Comparison of ENCODE assay signal across 22 mouse cellular contexts in genomic region chr2:6087151-6087550, GRCm38 (mm10). TPM values are rescaled to one million over a fixed set of nuclear protein-coding genes. Genes with fewer than 3 reads are reported as not detected.
DNase-seq lines count a peak whose midpoint lies in the region; ATAC-seq and TF ChIP-seq lines count a peak whose summit lies in the region.
"Had no signal": no experiment of that assay in that cellular context is flagged by ENCODE, and none has a peak within 500 bp of the region (broad histone marks: within the 10 kb centered on the region; RNA-seq: fewer than 3 reads in every experiment).

No protein-coding gene starts in this region.

- H3K4me1 ChIP-seq in stomach, embryonic 16.5 days (ENCODE audit: control insufficient read depth, insufficient read depth, low read length) = peaks cover 8% of the 10 kb centered on the region; the same call in 1 of the 2 replicates
- no peaks in the 10 kb centered on the region; the same call in 1 of the 2 replicates for H3K4me1 ChIP-seq in stomach, postnatal 0 days (replicated peaks; ENCODE audit: control insufficient read depth, insufficient read depth)
- no peaks in the 10 kb centered on the region for H3K4me1 ChIP-seq in forebrain, embryonic 16.5 days (replicated peaks; ENCODE audit: control insufficient read depth, insufficient read depth, low read length)
- H3K4me1 ChIP-seq: forebrain, embryonic 15.5 days; kidney, embryonic 15.5 days; liver, embryonic 12.5 days; neural tube, embryonic 15.5 days had no signal

- 0 out of 2 replicates have a peak, but pooled peaks have one; percentile 5 for ATAC-seq in stomach, embryonic 16.5 days (ENCODE audit: insufficient read depth, low FRiP score)
- no peak for ATAC-seq in stomach, postnatal 0 days (ENCODE audit: low FRiP score, low TSS enrichment)
- ATAC-seq in forebrain, embryonic 16.5 days = no peak
- ATAC-seq: forebrain, embryonic 15.5 days; intestine, embryonic 15.5 days; liver, embryonic 12.5 days; midbrain, embryonic 16.5 days had no signal

- intact Hi-C loops in heart, postnatal 10 days (cut with DNase I) = no loop called here

- WGBS in stomach, embryonic 16.5 days = 95% methylated on average over 5 of the region's 5 CpGs
- WGBS in stomach, postnatal 0 days = 75% methylated on average over 5 of the region's 5 CpGs
- WGBS in forebrain, embryonic 16.5 days = 87% methylated on average over 5 of the region's 5 CpGs

- peak; percentile 23 for DNase-seq in heart, postnatal 4 days
- no peak for DNase-seq in heart, postnatal 10 days
- no peak for DNase-seq in stomach, postnatal 0 days (ENCODE audit: low spot score)
- peak; percentile 6 to 42 for DNase-seq in gastrocnemius, adult 8-10 months (ENCODE audit: low spot score in 2 of 2)
- no peak for DNase-seq in left cerebral cortex, adult 11 months (ENCODE audit: low spot score)
- no peak for DNase-seq in thymus, postnatal 4 days
- DNase-seq: cerebellum, adult 18-20 months; cerebellum, postnatal 25 days; embryo, embryonic 11 days; lung, adult 2 months; right cerebral cortex, adult 18-20 months had no signal

- no peaks in the 10 kb centered on the region for H3K27me3 ChIP-seq in stomach, embryonic 16.5 days (ENCODE audit: control insufficient read depth, insufficient read depth, low read length)
- H3K27me3 ChIP-seq in stomach, postnatal 0 days (ENCODE audit: control insufficient read depth, insufficient read depth, low read length) = no peaks in the 10 kb centered on the region
- no peaks in the 10 kb centered on the region for H3K27me3 ChIP-seq in forebrain, embryonic 16.5 days (replicated peaks; ENCODE audit: control insufficient read depth, insufficient read depth, low read length)
- H3K27me3 ChIP-seq: forebrain, embryonic 15.5 days; intestine, embryonic 15.5 days; kidney, embryonic 15.5 days; limb, embryonic 12.5 days; neural tube, embryonic 15.5 days had no signal

- H3K36me3 ChIP-seq in stomach, embryonic 16.5 days (ENCODE audit: control insufficient read depth, insufficient read depth, low read length) = no peaks in the 10 kb centered on the region
- no peaks in the 10 kb centered on the region for H3K36me3 ChIP-seq in stomach, postnatal 0 days (ENCODE audit: control insufficient read depth, insufficient read depth, low read length)
- H3K36me3 ChIP-seq in forebrain, embryonic 16.5 days (ENCODE audit: control insufficient read depth, insufficient read depth) = no peaks in the 10 kb centered on the region
- H3K36me3 ChIP-seq: forebrain, embryonic 15.5 days; G1E; intestine, embryonic 15.5 days; kidney, embryonic 15.5 days; limb, embryonic 12.5 days; liver, embryonic 12.5 days; neural tube, embryonic 15.5 days had no signal

- no peak overlapping the region for H3K27ac ChIP-seq in stomach, embryonic 16.5 days (ENCODE audit: low read length)
- no peak overlapping the region for H3K27ac ChIP-seq in stomach, postnatal 0 days (replicated peaks)
- H3K27ac ChIP-seq in forebrain, embryonic 16.5 days (ENCODE audit: low read length) = no peak overlapping the region
- H3K27ac ChIP-seq: forebrain, embryonic 15.5 days; hindbrain, embryonic 14.5 days; intestine, embryonic 15.5 days; kidney, embryonic 15.5 days; limb, embryonic 12.5 days; liver, embryonic 12.5 days; neural tube, embryonic 15.5 days had no signal

- H3K9me3 ChIP-seq in stomach, embryonic 16.5 days (replicated peaks; ENCODE audit: control insufficient read depth, low read length) = no peaks in the 10 kb centered on the region
- no peaks in the 10 kb centered on the region for H3K9me3 ChIP-seq in stomach, postnatal 0 days (ENCODE audit: control insufficient read depth, low read length)
- H3K9me3 ChIP-seq in forebrain, embryonic 16.5 days (ENCODE audit: control insufficient read depth, low read length) = no peaks in the 10 kb centered on the region
- H3K9me3 ChIP-seq: forebrain, embryonic 15.5 days; G1E; intestine, embryonic 15.5 days; kidney, embryonic 15.5 days; limb, embryonic 12.5 days; liver, embryonic 12.5 days; neural tube, embryonic 15.5 days had no signal

- H3K4me2 ChIP-seq in stomach, embryonic 16.5 days (ENCODE audit: low read depth, low read length) = no peak overlapping the region
- H3K4me2 ChIP-seq in stomach, postnatal 0 days (replicated peaks; ENCODE audit: low read depth) = no peak overlapping the region
- H3K4me2 ChIP-seq in forebrain, embryonic 16.5 days (ENCODE audit: low read length) = no peak overlapping the region
- H3K4me2 ChIP-seq: forebrain, embryonic 15.5 days; hindbrain, embryonic 14.5 days; intestine, embryonic 15.5 days; kidney, embryonic 15.5 days; limb, embryonic 12.5 days; liver, embryonic 12.5 days; neural tube, embryonic 15.5 days had no signal

- no peak for TF ChIP-seq CTCF in stomach, postnatal 0 days (IDR thresholded peaks at IDR 0.05; ENCODE audit: low read depth)

- no peak for TF ChIP-seq EP300 in stomach, postnatal 0 days (optimal IDR thresholded peaks at IDR 0.05)

- no peak overlapping the region for H3K9ac ChIP-seq in stomach, embryonic 16.5 days (ENCODE audit: low read length)
- no peak overlapping the region for H3K9ac ChIP-seq in stomach, postnatal 0 days (ENCODE audit: low read length)
- H3K9ac ChIP-seq in forebrain, embryonic 16.5 days (replicated peaks; ENCODE audit: low read depth, low read length) = no peak overlapping the region
- H3K9ac ChIP-seq: forebrain, embryonic 15.5 days; hindbrain, embryonic 14.5 days; intestine, embryonic 15.5 days; kidney, embryonic 15.5 days; limb, embryonic 12.5 days; liver, embryonic 12.5 days; neural tube, embryonic 15.5 days had no signal

- H3K4me3 ChIP-seq in stomach, embryonic 16.5 days (replicated peaks; ENCODE audit: low read length) = no peak overlapping the region
- no peak overlapping the region for H3K4me3 ChIP-seq in stomach, postnatal 0 days (ENCODE audit: low read depth, low read length)
- H3K4me3 ChIP-seq in forebrain, embryonic 16.5 days (replicated peaks; ENCODE audit: low read length) = no peak overlapping the region
- H3K4me3 ChIP-seq: forebrain, embryonic 15.5 days; intestine, embryonic 15.5 days; kidney, embryonic 15.5 days; limb, embryonic 12.5 days; liver, embryonic 12.5 days; neural tube, embryonic 15.5 days had no signal

RNA-seq across cellular contexts. Expression of gene Proser2, which starts 42.9 kb away (rescaled TPM):
- 10 to 100 TPM; 13.3 to 15.6 TPM for total RNA-seq in heart, postnatal 4 days (2021)
- 10 to 100 TPM; 10.7 to 37.7 TPM for total RNA-seq in heart, postnatal 10 days (2021)
- 29.0 and 34.5 TPM in 2 replicates for polyA plus RNA-seq in stomach, embryonic 16.5 days (2015; fragmentation: Nextera tagmentation; extraction: Ambion mirVana)
- polyA plus RNA-seq in stomach, postnatal 0 days (2015; fragmentation: Nextera tagmentation; extraction: Ambion mirVana) = 49.0 and 55.2 TPM in 2 replicates
- total RNA-seq in gastrocnemius, adult 8-10 months (2022) = under 1 TPM; 0.70 to 0.97 (median 0.90) TPM
- 3.7 and 4.0 TPM in 2 replicates for polyA plus RNA-seq in forebrain, embryonic 16.5 days (2015; fragmentation: Nextera tagmentation; extraction: Ambion mirVana)
- polyA plus RNA-seq: G1E had no signal

Comparison
In these comparisons a context has a peak if more than half of its experiments do, and no peak if none do; other contexts are left out.
1. DNase-seq: peak in heart, postnatal 4 days (single experiment) and gastrocnemius, adult 8-10 months (2 of 2); none in heart, postnatal 10 days (0 of 2), stomach, postnatal 0 days (single experiment), left cerebral cortex, adult 11 months (single experiment) and thymus, postnatal 4 days (single experiment).
2. RNA of gene Proser2, which starts 42.9 kb away (total RNA-seq): 10.7 to 37.7 TPM in heart, postnatal 10 days and 13.3 to 15.6 TPM in heart, postnatal 4 days; 0.70 to 0.97 TPM in gastrocnemius, adult 8-10 months; every median in the first group is over 4 times any median in the second.